In the genomic region with DNA sequence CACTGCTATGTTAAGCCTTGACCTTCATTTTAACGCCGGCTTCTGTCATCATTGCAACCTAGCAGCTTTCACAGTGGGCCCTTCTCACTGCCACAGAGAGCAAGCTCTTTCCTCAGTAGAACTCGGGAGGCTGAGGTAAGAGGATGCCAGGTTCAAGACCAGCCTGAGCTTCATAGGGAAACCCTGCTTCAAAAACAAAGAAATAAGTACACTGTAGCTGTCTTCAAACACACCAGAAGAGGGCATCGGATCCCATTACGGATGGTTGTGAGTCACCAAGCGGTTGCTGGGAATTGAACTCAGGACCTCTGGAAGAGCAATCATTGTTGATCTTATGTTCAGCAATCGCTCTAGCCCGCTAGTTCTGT, we compare ENCODE assay signal across 28 mouse cellular contexts. TPM values are rescaled to one million over a fixed set of nuclear protein-coding genes. Genes with fewer than 3 reads are reported as not detected.
DNase-seq lines count a peak whose midpoint lies in the region; ATAC-seq and TF ChIP-seq lines count a peak whose summit lies in the region.
"Had no signal": no experiment of that assay in that cellular context is flagged by ENCODE, and none has a peak within 500 bp of the region (broad histone marks: within the 10 kb centered on the region; RNA-seq: fewer than 3 reads in every experiment).

No protein-coding gene starts in this region.

- TF ChIP-seq EP300 in liver, postnatal 0 days (IDR thresholded peaks at IDR 0.05; ENCODE audit: low read depth), result no peak
- no peak for TF ChIP-seq EP300 in MEL (IDR thresholded peaks at IDR 0.05; ENCODE audit: low read depth in 1 of 2, low read length in 2 of 2)

- H3K4me2 ChIP-seq in liver, postnatal 0 days (ENCODE audit: low read depth, low read length), result no peak overlapping the region
- H3K4me2 ChIP-seq: embryonic facial prominence, embryonic 12.5 days; embryonic facial prominence, embryonic 15.5 days; heart, embryonic 12.5 days; heart, embryonic 15.5 days; hindbrain, embryonic 13.5 days had no signal

- H3K79me2 ChIP-seq in liver, adult 2 months (ENCODE audit: control insufficient read depth, insufficient read depth, low read length), result no peaks in the 10 kb centered on the region
- H3K79me2 ChIP-seq in MEL (ENCODE audit: control insufficient read depth, insufficient read depth, low read length, poor library complexity), result no peaks in the 10 kb centered on the region

- DNase-seq in adrenal gland, postnatal 10 days, result peak; percentile 0
- no peak for DNase-seq in adrenal gland, adult 18-20 months (ENCODE audit: low spot score in 2 of 2)
- DNase-seq in liver, adult 2 months (ENCODE audit: extremely low read depth, low read depth, low spot score), result no peak
- no peak for DNase-seq in liver, postnatal 0 days
- DNase-seq in MEL (ENCODE audit: low read depth, low spot score) (no peak), ZHBTc4 (ENCODE audit: low read depth, low spot score) (peak; percentile 60)
- DNase-seq in right cerebral cortex, postnatal 4 days, result no peak
- DNase-seq: adrenal gland, postnatal 25 days; cerebellum, adult 11 months; cerebellum, adult 2 months; forebrain, postnatal 0 days; gastrocnemius, adult 2 months; gastrocnemius, postnatal 14 days; heart, postnatal 10 days; heart, postnatal 36 days; kidney, adult 8-10 months had no signal

- no peaks in the 10 kb centered on the region for H3K36me3 ChIP-seq in liver, adult 2 months (ENCODE audit: control insufficient read depth, insufficient read depth, low read length)
- no peaks in the 10 kb centered on the region for H3K36me3 ChIP-seq in liver, postnatal 0 days (replicated peaks; ENCODE audit: insufficient read depth, low read length)
- H3K36me3 ChIP-seq in MEL (ENCODE audit: control insufficient read depth in 1 of 2, insufficient read depth in 2 of 2, low read length in 2 of 2), result peaks cover 0 to 3% of the 10 kb centered on the region in 2 experiments; a peak in 1 of 4 replicates
- H3K36me3 ChIP-seq: embryonic facial prominence, embryonic 12.5 days; embryonic facial prominence, embryonic 15.5 days; heart, embryonic 12.5 days; heart, embryonic 15.5 days; hindbrain, embryonic 10.5 days; hindbrain, embryonic 13.5 days had no signal

- no peaks in the 10 kb centered on the region for H3K4me1 ChIP-seq in liver, adult 2 months (ENCODE audit: control insufficient read depth, insufficient read depth, low read length)
- peaks cover 6% of the 10 kb centered on the region; the same call in 1 of the 2 replicates for H3K4me1 ChIP-seq in liver, postnatal 0 days (ENCODE audit: insufficient read depth)
- peaks cover 0 to 12% of the 10 kb centered on the region in 2 experiments; a peak in 3 of 4 replicates for H3K4me1 ChIP-seq in MEL (ENCODE audit: control insufficient read depth in 1 of 2, insufficient read depth in 2 of 2, low read length in 2 of 2)
- H3K4me1 ChIP-seq: embryonic facial prominence, embryonic 12.5 days; heart, embryonic 12.5 days had no signal

- no peak overlapping the region for H3K9ac ChIP-seq in liver, adult 2 months (ENCODE audit: low read depth, low read length)
- no peak overlapping the region for H3K9ac ChIP-seq in liver, postnatal 0 days (replicated peaks)
- no peak overlapping the region for H3K9ac ChIP-seq in MEL (ENCODE audit: control insufficient read depth, low read depth, low read length, poor library complexity, severe bottlenecking)
- H3K9ac ChIP-seq: embryonic facial prominence, embryonic 15.5 days; forebrain, postnatal 0 days; heart, embryonic 12.5 days; heart, embryonic 15.5 days; hindbrain, embryonic 13.5 days had no signal

- TF ChIP-seq CTCF in liver, adult 2 months (IDR thresholded peaks at IDR 0.05; ENCODE audit: low read depth, low read length), result no peak
- no peak for TF ChIP-seq CTCF in liver, postnatal 0 days (IDR thresholded peaks at IDR 0.05; ENCODE audit: low read depth)
- TF ChIP-seq CTCF in MEL (IDR thresholded peaks at IDR 0.05 in 2 of 3, conservative IDR thresholded peaks at IDR 0.05 in 1 of 3; ENCODE audit: control insufficient read depth in 1 of 3, insufficient read depth in 1 of 3, low read depth in 2 of 3, low read length in 3 of 3, poor library complexity in 1 of 3, severe bottlenecking in 1 of 3), result no peak

- H3K27me3 ChIP-seq in liver, adult 2 months (ENCODE audit: control insufficient read depth, insufficient read depth, low read length), result no peaks in the 10 kb centered on the region
- no peaks in the 10 kb centered on the region for H3K27me3 ChIP-seq in liver, postnatal 0 days (ENCODE audit: insufficient read depth, low read length)
- H3K27me3 ChIP-seq in MEL (ENCODE audit: control insufficient read depth in 1 of 2, insufficient read depth in 2 of 2, low read length in 2 of 2), result no peaks in the 10 kb centered on the region; a peak in 3 of 4 replicates
- H3K27me3 ChIP-seq: embryonic facial prominence, embryonic 12.5 days; embryonic facial prominence, embryonic 15.5 days; heart, embryonic 12.5 days; heart, embryonic 15.5 days; hindbrain, embryonic 13.5 days; Patski had no signal

- H3K9me3 ChIP-seq in liver, postnatal 0 days (ENCODE audit: low read length), result no peaks in the 10 kb centered on the region
- H3K9me3 ChIP-seq in MEL (replicated peaks; ENCODE audit: insufficient read depth, low read length), result no peaks in the 10 kb centered on the region
- H3K9me3 ChIP-seq: embryonic facial prominence, embryonic 12.5 days; embryonic facial prominence, embryonic 15.5 days; heart, embryonic 12.5 days; heart, embryonic 15.5 days; hindbrain, embryonic 10.5 days; hindbrain, embryonic 13.5 days had no signal

- WGBS in liver, adult 2 months, result 79% methylated on average over 8 of the region's 8 CpGs
- WGBS in liver, postnatal 0 days (ENCODE audit: insufficient replicate concordance), result 76% methylated on average over 8 of the region's 8 CpGs

- TF ChIP-seq POLR2A in liver, adult 2 months (IDR thresholded peaks at IDR 0.05; ENCODE audit: extremely low read depth, insufficient read depth, low read length), result no peak
- TF ChIP-seq POLR2A in MEL (IDR thresholded peaks at IDR 0.05; ENCODE audit: control insufficient read depth in 1 of 2, insufficient read depth in 1 of 2, low read depth in 1 of 2, low read length in 2 of 2, poor library complexity in 1 of 2), result no peak

- TF ChIP-seq RAD21 in MEL (IDR thresholded peaks at IDR 0.05; ENCODE audit: low read depth, low read length), result no peak; the same call in 1 of the 2 replicates

- H3K27ac ChIP-seq in liver, adult 2 months (replicated peaks; ENCODE audit: insufficient read depth, low read depth, low read length), result 0 out of 2 replicates have a peak overlapping the region, but pooled peaks have one; percentile 9
- no peak overlapping the region for H3K27ac ChIP-seq in liver, postnatal 0 days (ENCODE audit: low read depth)
- H3K27ac ChIP-seq in MEL (ENCODE audit: control insufficient read depth, low read depth, low read length), result no peak overlapping the region
- H3K27ac ChIP-seq: embryonic facial prominence, embryonic 12.5 days; embryonic facial prominence, embryonic 15.5 days; gastrocnemius, adult 2 months; heart, embryonic 15.5 days; hindbrain, embryonic 10.5 days; hindbrain, embryonic 13.5 days; hindbrain, postnatal 0 days had no signal

- ATAC-seq in liver, postnatal 0 days, result no peak
- ATAC-seq: activated CD4-positive, CD25-positive, alpha-beta regulatory T cell, adult 4 months; CD4-positive, CD25-positive, alpha-beta regulatory T cell, adult 4 months; forebrain, embryonic 14.5 days; forebrain, postnatal 0 days; hindbrain, postnatal 0 days; inflammation-experienced regulatory T-cells, adult 6 months; Patski had no signal

- H3K4me3 ChIP-seq in liver, adult 2 months (ENCODE audit: insufficient read depth, low read depth, low read length), result no peak overlapping the region
- H3K4me3 ChIP-seq in liver, postnatal 0 days (ENCODE audit: low read depth, low read length), result no peak overlapping the region
- no peak overlapping the region for H3K4me3 ChIP-seq in MEL (ENCODE audit: control insufficient read depth in 1 of 2, insufficient read depth in 1 of 2, low read depth in 2 of 2, low read length in 2 of 2)
- H3K4me3 ChIP-seq: embryonic facial prominence, embryonic 12.5 days; embryonic facial prominence, embryonic 15.5 days; gastrocnemius, adult 2 months; heart, embryonic 12.5 days; heart, embryonic 15.5 days; hindbrain, embryonic 10.5 days; hindbrain, embryonic 13.5 days had no signal

RNA-seq across cellular contexts. Expression of a gene that starts 7.5 kb away (rescaled TPM):
- total RNA-seq in adrenal gland, postnatal 10 days (2021), result 100 to 1,000 TPM; 104 to 143 TPM
- 100 to 1,000 TPM; 106 to 137 TPM for total RNA-seq in adrenal gland, adult 18-20 months (2021)
- total RNA-seq in liver, adult 2 months (2014; rRNA removed), result 5.2 and 6.4 TPM in 2 replicates
- 21.7 and 36.9 TPM in 2 replicates for polyA plus RNA-seq in liver, adult 2 months (2012; rRNA removed)
- polyA plus RNA-seq in liver, postnatal 0 days (2015; fragmentation: Nextera tagmentation; extraction: Ambion mirVana), result 13.6 and 14.2 TPM in 2 replicates
- total RNA-seq in MEL (2012; rRNA removed), result 3.3 and 4.2 TPM in 2 replicates
- polyA plus RNA-seq in MEL (2012; ENCODE audit: insufficient read depth in 1 of 2, insufficient read length in 2 of 2, low read depth in 1 of 2, low replicate concordance in 2 of 2, missing spikeins in 1 of 2), result 10 to 100 TPM in 1 of 2 experiments, not detected in 1; 28.9 TPM

RNA-seq across cellular contexts. Expression of a gene that starts 10.2 kb away (rescaled TPM):
- total RNA-seq in adrenal gland, postnatal 10 days (2021), result 10 to 100 TPM; 13.2 to 13.8 TPM
- total RNA-seq in adrenal gland, adult 18-20 months (2021), result 10 to 100 TPM in 1 of 2 experiments, 1 to 10 TPM in 1; 8.1 to 11.9 TPM
- total RNA-seq in liver, adult 2 months (2014; rRNA removed), result 1.8 and 2.2 TPM in 2 replicates
- 3.3 and 4.7 TPM in 2 replicates for polyA plus RNA-seq in liver, adult 2 months (2012; rRNA removed)
- 12.5 and 13.0 TPM in 2 replicates for polyA plus RNA-seq in liver, postnatal 0 days (2015; fragmentation: Nextera tagmentation; extraction: Ambion mirVana)
- 44.8 and 47.0 TPM in 2 replicates for total RNA-seq in MEL (2012; rRNA removed)
- polyA plus RNA-seq in MEL (2012; ENCODE audit: insufficient read depth in 1 of 2, insufficient read length in 2 of 2, low read depth in 1 of 2, low replicate concordance in 2 of 2, missing spikeins in 1 of 2), result 10 to 100 TPM in 1 of 2 experiments, not detected in 1; 79.5 TPM

RNA-seq across cellular contexts. Expression of a gene that starts 14.2 kb away (rescaled TPM):
- total RNA-seq in adrenal gland, postnatal 10 days (2021), result 100 to 1,000 TPM in 1 of 2 experiments, 10 to 100 TPM in 1; 63.1 to 157 TPM
- total RNA-seq in adrenal gland, adult 18-20 months (2021), result 10 to 100 TPM; 66.6 to 77.7 TPM
- 8.0 and 9.0 TPM in 2 replicates for total RNA-seq in liver, adult 2 months (2014; rRNA removed)
- polyA plus RNA-seq in liver, adult 2 months (2012; rRNA removed), result 4.6 and 6.9 TPM in 2 replicates
- polyA plus RNA-seq in liver, postnatal 0 days (2015; fragmentation: Nextera tagmentation; extraction: Ambion mirVana), result 3.0 and 8.2 TPM in 2 replicates
- 4.5 and 5.6 TPM in 2 replicates for total RNA-seq in MEL (2012; rRNA removed)
- 10 to 100 TPM in 1 of 2 experiments, not detected in 1; 34.9 TPM for polyA plus RNA-seq in MEL (2012; ENCODE audit: insufficient read depth in 1 of 2, insufficient read length in 2 of 2, low read depth in 1 of 2, low replicate concordance in 2 of 2, missing spikeins in 1 of 2)

RNA-seq across cellular contexts. Expression of a gene that starts 21.3 kb away (rescaled TPM):
- 10 to 100 TPM; 19.1 to 22.1 TPM for total RNA-seq in adrenal gland, postnatal 10 days (2021)
- 10 to 100 TPM; 23.7 to 23.9 TPM for total RNA-seq in adrenal gland, adult 18-20 months (2021)
- total RNA-seq in liver, adult 2 months (2014; rRNA removed), result 6.1 and 6.5 TPM in 2 replicates
- polyA plus RNA-seq in liver, adult 2 months (2012; rRNA removed), result 10.5 and 11.2 TPM in 2 replicates
- polyA plus RNA-seq in liver, postnatal 0 days (2015; fragmentation: Nextera tagmentation; extraction: Ambion mirVana), result 5.4 and 6.6 TPM in 2 replicates
- 9.2 and 10.2 TPM in 2 replicates for total RNA-seq in MEL (2012; rRNA removed)
- polyA plus RNA-seq in MEL (2012; ENCODE audit: insufficient read depth in 1 of 2, insufficient read length in 2 of 2, low read depth in 1 of 2, low replicate concordance in 2 of 2, missing spikeins in 1 of 2), result 1 to 10 TPM in 1 of 2 experiments, not detected in 1; 9.3 TPM

RNA-seq across cellular contexts. Expression of a gene that starts 35.4 kb away (rescaled TPM):
- 10 to 100 TPM; 16.2 to 22.5 TPM for total RNA-seq in adrenal gland, postnatal 10 days (2021)
- total RNA-seq in adrenal gland, adult 18-20 months (2021), result 1 to 10 TPM; 1.4 to 1.9 TPM
- total RNA-seq in liver, adult 2 months (2014; rRNA removed), result 0.37 and 1.2 TPM in 2 replicates
- polyA plus RNA-seq in liver, adult 2 months (2012; rRNA removed), result 0.34 and 0.66 TPM in 2 replicates
- 41.3 and 45.9 TPM in 2 replicates for polyA plus RNA-seq in liver, postnatal 0 days (2015; fragmentation: Nextera tagmentation; extraction: Ambion mirVana)
- total RNA-seq in MEL (2012; rRNA removed), result 120 and 124 TPM in 2 replicates
- 100 to 1,000 TPM; 159 to 170 TPM for polyA plus RNA-seq in MEL (2012; ENCODE audit: insufficient read depth in 1 of 2, insufficient read length in 2 of 2, low read depth in 1 of 2, low replicate concordance in 2 of 2, missing spikeins in 1 of 2)
- total RNA-seq: gastrocnemius, adult 2 months had no signal

Comparison
In these comparisons a context has a peak if more than half of its experiments do, and no peak if none do; other contexts are left out.
1. DNase-seq: peak in adrenal gland, postnatal 10 days (single experiment) and ZHBTc4 (single experiment); none in adrenal gland, adult 18-20 months (0 of 2), liver, adult 2 months (single experiment), liver, postnatal 0 days (single experiment), MEL (single experiment) and right cerebral cortex, postnatal 4 days (single experiment).
2. RNA of a gene that starts 7.5 kb away (total RNA-seq): 104 to 143 TPM in adrenal gland, postnatal 10 days and 106 to 137 TPM in adrenal gland, adult 18-20 months; 5.2 to 6.4 TPM in liver, adult 2 months and 3.3 to 4.2 TPM in MEL; every median in the first group is over 10 times any median in the second.